Mouse (Mus musculus): ENCODE measurements at regions not wholly inside any gene's neighbourhood (a gene's known extent, or its start where the extent isn't known, plus 50 kb on each side); places are given as distances from the start of the nearest gene placed in this dataset.

GRCm38 (mm10) chr9:80912177-80912576 is 446.9 kb upstream of the Impg1 start:
- TF ChIP-seq CTCF (IDR thresholded peaks at IDR 0.05; ENCODE audit: low read depth, low read length), result no peak
- TF ChIP-seq POLR2A (IDR thresholded peaks at IDR 0.05; ENCODE audit: extremely low read depth, insufficient read depth, low read length), result no peak

Data from liver, adult 2 months (tissue).